Mouse (Mus musculus) heart, embryonic 10.5 days (tissue): ENCODE results near the gene D8Ertd738e. TPM values are rescaled to one million over a fixed set of nuclear protein-coding genes. Genes with fewer than 3 reads are reported as not detected.

Experiments used
- DNase-seq: peaks from one replicate; pipeline ENCODE4 v3.0.0-alpha.2; 2017; ENCODE audit warnings: low spot score
- H3K27ac ChIP-seq: fragments of 300-500 bp; sonication (generic); 2 replicates; pipeline ENCODE4 v1.5.1; 2016; ENCODE audit warnings: mild to moderate bottlenecking
- H3K27me3 ChIP-seq: fragments of 300-500 bp; sonication (generic); 2 replicates; pipeline ENCODE4 v1.6.1; 2016; ENCODE audit warnings: mild to moderate bottlenecking; ENCODE audit not compliant: poor library complexity, insufficient read depth, severe bottlenecking
- H3K36me3 ChIP-seq: fragments of 300-500 bp; sonication (generic); 2 replicates; pipeline ENCODE4 v1.6.1; 2016; ENCODE audit warnings: mild to moderate bottlenecking, moderate library complexity
- H3K4me1 ChIP-seq: fragments of 300-500 bp; sonication (generic); 2 replicates; pipeline ENCODE4 v1.6.1; 2016; ENCODE audit warnings: mild to moderate bottlenecking
- H3K4me3 ChIP-seq: fragments of 300-500 bp; sonication (generic); 2 replicates; pipeline ENCODE4 v1.5.1; 2016; ENCODE audit warnings: mild to moderate bottlenecking, moderate library complexity
- H3K9me3 ChIP-seq: fragments of 300-500 bp; sonication (generic); 2 replicates; pipeline ENCODE4 v1.6.1; 2016; ENCODE audit warnings: mild to moderate bottlenecking, moderate library complexity
- WGBS: fragments of 180-500 bp; shearing (Covaris S2); methylation state at CpG from one replicate; pipeline ENCODE4 v1.1.7; 2016; 5-methylcytosine and 5-hydroxymethylcytosine counted together
- microRNA counts: library from miRNA; unstranded; fragments of <30 nt; microRNA quantifications from one replicate; lab custom pipeline; 2017
- microRNA-seq: library from miRNA; unstranded; fragments of <30 nt; microRNA quantifications from one replicate; pipeline ENCODE4, GENCODE M21; 2017
- polyA plus RNA-seq: library from polyadenylated mRNA; unstranded; fragments of >200 nt; fragmentation: Nextera tagmentation; extraction: Ambion mirVana; gene quantifications from 2 replicates; pipeline ENCODE4 v1.2.1, GENCODE M21; 2016

The D8Ertd738e gene
- polyA plus RNA-seq, 1 experiment from 2014 or later = 374 TPM

DNA sequence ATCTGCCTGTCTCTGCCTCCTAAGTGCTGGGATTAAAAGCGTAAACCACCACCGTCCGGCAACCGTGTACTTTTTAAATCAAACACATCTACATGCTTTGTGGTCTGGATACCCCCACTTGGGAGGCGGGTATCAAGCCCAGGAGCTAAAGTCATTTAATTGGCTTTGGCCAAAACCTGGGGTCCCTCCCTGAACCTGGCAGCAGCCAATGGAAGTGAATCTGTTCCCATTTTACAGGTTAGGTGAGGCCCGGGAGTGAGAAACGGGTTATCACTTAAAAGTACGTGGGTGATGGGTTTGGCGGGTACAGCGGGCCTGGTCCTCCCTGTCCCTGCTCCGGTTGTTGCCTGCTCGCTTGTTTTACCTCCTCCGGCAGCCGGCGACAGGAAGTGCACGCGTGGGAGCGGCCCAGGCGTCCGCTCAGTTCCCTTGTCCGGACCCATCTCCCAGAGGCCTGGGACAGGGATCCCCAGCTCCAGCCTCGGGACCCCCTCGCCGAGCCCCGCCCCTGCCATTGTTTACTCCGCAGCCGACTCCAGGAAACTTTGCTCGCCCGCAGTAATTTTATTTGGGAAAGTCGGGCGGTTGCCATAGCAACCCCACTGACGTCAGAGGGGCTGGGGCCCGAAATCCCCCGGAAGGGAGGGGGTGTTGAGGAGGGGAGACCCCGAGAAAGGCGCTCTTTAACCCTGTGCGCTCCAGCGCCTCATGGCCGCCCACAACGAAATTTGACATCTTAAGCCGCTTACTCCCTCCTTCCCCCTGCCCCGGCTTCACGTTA is 52.2 kb downstream of the D8Ertd738e start:
- peak; percentile 95 for DNase-seq
- no peaks in the 10 kb centered on the region for H3K36me3 ChIP-seq
- peak overlapping the region; percentile 98 for H3K27ac ChIP-seq
- WGBS = 3% methylated on average over 43 of the region's 43 CpGs
- H3K9me3 ChIP-seq = no peaks in the 10 kb centered on the region
- no peaks in the 10 kb centered on the region for H3K27me3 ChIP-seq
- peaks cover 60% of the 10 kb centered on the region for H3K4me1 ChIP-seq
- peak overlapping the region; percentile 73 for H3K4me3 ChIP-seq

MicroRNAs encoded within 50 kb of the gene (microRNA counts, 519-probe panel; counts per million panel counts)
- 6,998 counts per million, percentile 76 among the panel's probes with 10 or more counts for microRNA mmu-miR-23a (lab: Ali Mortazavi, UCI)
- microRNA mmu-miR-27a (lab: Ali Mortazavi, UCI) = 7,531 counts per million, percentile 85 among the panel's probes with 10 or more counts

Small RNA genes lying within 50 kb of the gene (microRNA-seq; reads per million reads assigned to microRNA genes)
- gene Mir23a = 21,982 reads per million, percentile 98 among the genes with 10 or more reads in this experiment
- gene Mir24-2 = not detected
- gene Mir27a = 374 reads per million, percentile 67 among the genes with 10 or more reads in this experiment
- not detected for gene Mir3074-2

Other genes starting within 250 kb of the D8Ertd738e start
- gene 1700067K01Rik, start 248.2 kb downstream of the D8Ertd738e start, polyA plus RNA-seq = 0.27 and 0.95 TPM in 2 replicates
- gene 2210011C24Rik, start 237.5 kb downstream of the D8Ertd738e start, polyA plus RNA-seq = 0.30 and 0.80 TPM in 2 replicates
- gene Palm3, start 228.2 kb downstream of the D8Ertd738e start, polyA plus RNA-seq = 4.9 and 7.4 TPM in 2 replicates
- gene Il27ra, start 207.1 kb downstream of the D8Ertd738e start, polyA plus RNA-seq = 1.4 and 2.6 TPM in 2 replicates
- gene Rln3, start 204.7 kb downstream of the D8Ertd738e start, polyA plus RNA-seq = 0.67 TPM in 1 of 2 replicates, not detected in the other
- gene Gm10643, start 184.6 kb downstream of the D8Ertd738e start, polyA plus RNA-seq = 1.0 and 1.4 TPM in 2 replicates
- 6.5 and 7.3 TPM in 2 replicates for gene Rfx1, start 182.9 kb downstream of the D8Ertd738e start, polyA plus RNA-seq
- gene Dcaf15, start 145.0 kb downstream of the D8Ertd738e start, polyA plus RNA-seq = 10.4 and 14.2 TPM in 2 replicates
- gene Podnl1, start 123.7 kb downstream of the D8Ertd738e start, polyA plus RNA-seq = 0.05 and 0.10 TPM in 2 replicates
- gene Cc2d1a, start 101.8 kb downstream of the D8Ertd738e start, polyA plus RNA-seq = 19.5 and 19.7 TPM in 2 replicates
- gene 4930432K21Rik, start 101.7 kb downstream of the D8Ertd738e start, polyA plus RNA-seq = 0.79 and 1.5 TPM in 2 replicates
- 1.2 and 2.3 TPM in 2 replicates for gene Nanos3, start 64.5 kb downstream of the D8Ertd738e start, polyA plus RNA-seq
- gene Zswim4, start 12.7 kb downstream of the D8Ertd738e start, polyA plus RNA-seq = 14.4 and 17.5 TPM in 2 replicates
- 60.5 and 74.9 TPM in 2 replicates for gene Mri1, start 7.6 kb upstream of the D8Ertd738e start, polyA plus RNA-seq
- 18.8 and 20.8 TPM in 2 replicates for gene Ccdc130, start 20.7 kb upstream of the D8Ertd738e start, polyA plus RNA-seq
- 5.4 and 6.0 TPM in 2 replicates for gene Cacna1a, start 138.7 kb upstream of the D8Ertd738e start, polyA plus RNA-seq